20 mouse cellular contexts compared by ENCODE assay signal in genomic region chr9:14590666-14591065, GRCm38 (mm10). TPM values are rescaled to one million over a fixed set of nuclear protein-coding genes. Genes with fewer than 3 reads are reported as not detected.
"Had no signal": no experiment of that assay in that cellular context is flagged by ENCODE, and none has a peak within 500 bp of the region (broad histone marks: within the 10 kb centered on the region; RNA-seq: fewer than 3 reads in every experiment).

No protein-coding gene starts in this region.

- H3K36me3 ChIP-seq: liver, embryonic 15.5 days had no signal

- H3K27ac ChIP-seq: layer of hippocampus, adult 2 months; liver, embryonic 12.5 days; liver, embryonic 15.5 days; lung, embryonic 15.5 days; midbrain, embryonic 10.5 days; midbrain, embryonic 13.5 days; stomach, embryonic 15.5 days had no signal

- H3K4me3 ChIP-seq: layer of hippocampus, adult 2 months; liver, embryonic 12.5 days; liver, embryonic 15.5 days; lung, embryonic 15.5 days; megakaryocyte, embryonic 14.5 days; midbrain, embryonic 10.5 days; midbrain, embryonic 13.5 days; stomach, embryonic 15.5 days had no signal

- DNase-seq: kidney, adult 18-20 months; kidney, postnatal 14 days; layer of hippocampus, adult 9-11 months; liver; lung, adult 18-20 months; lung, postnatal 10 days; lung, postnatal 36 days; right cerebral cortex, postnatal 25 days; spleen, adult 18-20 months; thymus, postnatal 25 days had no signal

- H3K9me3 ChIP-seq: liver, embryonic 12.5 days; liver, embryonic 15.5 days; lung, embryonic 15.5 days; megakaryocyte, embryonic 14.5 days; midbrain, embryonic 10.5 days; midbrain, embryonic 13.5 days; stomach, embryonic 15.5 days had no signal

- H3K4me2 ChIP-seq: liver, embryonic 12.5 days; liver, embryonic 15.5 days; lung, embryonic 15.5 days; midbrain, embryonic 13.5 days; stomach, embryonic 15.5 days had no signal

- H3K27me3 ChIP-seq: liver, embryonic 12.5 days; liver, embryonic 15.5 days; lung, embryonic 15.5 days; midbrain, embryonic 13.5 days; stomach, embryonic 15.5 days had no signal

- ATAC-seq: liver, embryonic 12.5 days; midbrain, embryonic 13.5 days; midbrain, embryonic 16.5 days had no signal

- H3K4me1 ChIP-seq: liver, embryonic 12.5 days; liver, embryonic 15.5 days; midbrain, embryonic 13.5 days had no signal

- H3K9ac ChIP-seq: liver, embryonic 12.5 days; liver, embryonic 15.5 days; lung, embryonic 15.5 days; midbrain, embryonic 13.5 days; stomach, embryonic 15.5 days had no signal

RNA-seq across cellular contexts. Expression of gene Amotl1, which starts 54.2 kb away (rescaled TPM):
- total RNA-seq: monocyte, adult 5-6 weeks had no signal
